Mouse (Mus musculus): ENCODE results near the gene Gm42957.

- no peak for TF ChIP-seq EP300 (IDR thresholded peaks at IDR 0.05)
- TF ChIP-seq CTCF (IDR thresholded peaks at IDR 0.05), result no peak
Observed at GRCm38 (mm10) chr3:96594851-96595250, 40.4 kb upstream of the Gm42957 start.
